Mouse (Mus musculus): Measurements from ENCODE around the gene Nlgn3. TPM values are rescaled to one million over a fixed set of nuclear protein-coding genes. Genes with fewer than 3 reads are reported as not detected.

Gene Nlgn3
- total RNA-seq (2021), result 13.5 and 15.0 TPM in 2 replicates
- long read RNA-seq, partial matches to known transcripts, result 0 of 3 reads
- long read RNA-seq, other reads (novel, unspliced or antisense), result 3 of 3 reads

DNA sequence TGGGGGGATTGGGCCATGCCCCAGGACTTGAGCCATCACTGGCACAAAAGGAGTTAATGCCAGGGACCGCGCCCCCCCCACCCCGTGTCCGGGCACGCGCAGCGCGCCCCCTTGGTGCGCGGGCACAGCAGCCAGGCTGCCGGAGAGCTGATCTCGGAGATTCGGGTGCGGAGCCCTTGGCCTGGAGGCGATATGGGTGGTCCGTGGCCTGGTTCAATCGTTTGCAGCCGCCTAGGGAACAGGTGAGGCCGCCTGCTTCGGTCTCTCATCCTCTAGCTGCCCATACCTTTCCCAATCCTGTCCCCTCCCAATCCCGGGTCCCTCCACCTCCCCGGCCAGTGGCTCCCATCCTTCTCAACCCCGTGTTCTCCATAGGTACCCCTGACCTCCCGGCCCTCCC, at the start of gene Nlgn3:
Nlgn3 (plus strand) TSS at position 114 of the 400 bp plus-strand sequence.
- peak; percentile 38 for DNase-seq

DNA sequence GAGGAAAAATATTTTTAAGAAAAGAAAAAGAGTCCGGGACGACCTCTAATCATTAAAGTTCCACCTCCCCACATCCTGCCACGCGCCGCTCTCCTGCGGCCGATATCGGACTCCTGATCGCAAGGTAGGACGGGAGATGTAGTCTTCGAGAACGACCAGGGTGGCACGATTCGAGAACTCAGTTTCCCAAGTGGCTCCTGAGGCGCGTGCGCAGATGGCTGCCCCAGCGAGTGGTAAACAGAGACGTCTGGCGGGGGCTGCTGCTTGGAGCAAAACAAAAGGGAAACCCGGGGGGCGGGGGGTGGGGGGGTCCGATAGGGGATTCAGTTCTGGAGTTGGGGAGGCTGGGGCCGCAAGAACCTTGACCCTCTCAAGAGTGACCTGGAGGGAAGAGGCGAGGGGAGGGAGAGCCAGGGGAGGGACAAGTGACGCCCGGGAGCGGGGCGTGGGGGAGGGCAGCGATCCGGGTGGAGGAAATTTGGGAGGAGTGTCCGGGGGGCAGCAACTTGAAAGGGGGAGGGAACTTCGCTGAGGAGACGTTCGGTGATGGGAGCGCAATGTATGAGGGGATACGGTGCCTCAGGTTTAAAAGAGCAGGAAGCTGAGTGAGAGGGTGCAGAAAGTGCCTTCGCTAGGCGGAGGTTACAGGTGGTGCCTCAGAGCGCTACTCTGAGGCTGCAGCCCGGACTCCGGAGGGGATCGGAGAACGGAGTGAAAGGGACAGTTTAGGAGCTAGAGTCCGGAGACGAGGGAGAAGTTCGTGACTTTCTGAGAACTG, 44.8 kb upstream of the Nlgn3 start, which contains the start of gene Foxo4:
Foxo4 (plus strand) TSS at position 577 of the 778 bp plus-strand sequence.
- DNase-seq, result peak; percentile 83

DNA sequence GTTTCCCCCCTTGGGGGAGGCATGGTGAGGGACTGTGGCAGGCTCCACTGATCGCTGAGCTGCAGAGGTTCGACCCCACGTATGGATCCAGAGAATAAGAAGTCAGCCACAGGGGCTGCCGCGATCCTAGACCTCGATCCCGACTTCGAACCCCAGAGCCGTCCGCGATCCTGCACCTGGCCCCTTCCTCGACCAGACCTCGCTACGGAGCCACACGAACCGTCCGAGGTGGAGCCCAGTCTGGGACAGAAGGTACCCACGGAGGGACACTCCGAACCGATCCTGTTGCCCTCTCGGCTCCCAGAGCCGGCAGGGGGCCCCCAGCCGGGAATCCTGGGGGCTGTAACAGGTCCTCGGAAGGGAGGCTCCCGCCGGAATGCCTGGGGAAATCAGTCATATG, 44.2 kb upstream of the Nlgn3 start:
- DNase-seq, result no peak

DNA sequence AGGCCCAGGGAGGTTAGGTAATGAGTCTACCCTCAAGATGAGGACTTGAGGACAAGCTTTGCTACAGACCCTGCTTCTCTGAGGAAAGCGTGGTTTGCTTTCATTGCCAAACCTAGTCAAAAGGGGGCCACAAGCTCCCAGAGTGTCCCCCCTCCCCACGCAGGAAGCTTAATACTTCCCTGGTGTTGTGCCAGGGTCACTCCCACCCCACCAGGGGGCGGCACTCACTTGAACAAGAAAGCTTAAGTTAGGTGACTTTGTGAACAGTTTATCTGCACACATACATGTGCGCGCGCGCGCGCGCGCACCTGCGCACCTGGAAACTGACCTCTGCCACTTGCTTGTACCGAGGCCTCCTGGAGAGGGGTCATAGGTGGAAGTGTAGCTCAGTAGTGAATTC, 42.4 kb upstream of the Nlgn3 start:
- DNase-seq, result no peak

DNA sequence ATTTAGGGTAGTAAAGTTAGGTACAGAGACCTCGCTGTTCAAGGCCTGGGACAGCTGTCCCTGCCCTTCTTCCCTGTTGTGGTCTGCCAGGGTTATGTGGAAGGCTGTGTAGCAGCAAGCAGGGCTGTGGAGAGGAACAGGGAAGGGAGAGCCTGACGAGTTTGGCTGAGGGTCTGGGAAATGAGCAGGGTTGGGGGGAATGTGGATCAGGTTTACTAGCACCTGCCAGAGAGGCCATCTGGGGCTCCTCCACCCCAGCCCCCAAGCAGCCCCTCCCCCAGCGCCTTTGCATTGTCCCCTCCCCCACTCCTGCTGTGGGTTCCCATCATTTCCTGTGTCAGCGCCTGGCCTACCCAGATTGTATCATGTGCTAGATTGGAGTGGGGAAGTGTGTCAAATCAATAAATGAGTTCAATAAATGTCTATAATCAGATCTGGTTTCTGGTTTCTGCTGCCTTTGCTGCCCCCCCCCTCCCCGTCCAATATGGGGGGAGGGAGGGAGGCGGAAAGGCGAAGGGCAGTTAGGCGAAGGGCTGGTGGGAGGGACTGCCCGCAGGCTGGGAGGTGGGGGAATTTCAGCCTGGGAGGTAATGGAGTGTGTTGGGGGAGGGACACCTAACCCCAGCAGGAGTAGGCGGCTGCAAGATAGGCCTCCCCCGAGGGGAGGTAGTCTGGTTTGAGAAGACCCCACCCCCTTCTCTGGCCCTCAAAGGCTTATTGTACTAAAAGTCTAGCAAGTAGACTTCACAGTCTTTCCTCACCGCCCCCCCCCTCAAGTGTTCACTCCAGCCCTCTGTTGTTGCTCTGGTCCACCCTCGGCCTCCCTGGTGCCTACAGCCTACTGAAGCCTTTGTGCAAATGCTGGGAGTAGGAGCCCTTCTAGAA, 38.3 kb upstream of the Nlgn3 start:
- DNase-seq, result no peak

DNA sequence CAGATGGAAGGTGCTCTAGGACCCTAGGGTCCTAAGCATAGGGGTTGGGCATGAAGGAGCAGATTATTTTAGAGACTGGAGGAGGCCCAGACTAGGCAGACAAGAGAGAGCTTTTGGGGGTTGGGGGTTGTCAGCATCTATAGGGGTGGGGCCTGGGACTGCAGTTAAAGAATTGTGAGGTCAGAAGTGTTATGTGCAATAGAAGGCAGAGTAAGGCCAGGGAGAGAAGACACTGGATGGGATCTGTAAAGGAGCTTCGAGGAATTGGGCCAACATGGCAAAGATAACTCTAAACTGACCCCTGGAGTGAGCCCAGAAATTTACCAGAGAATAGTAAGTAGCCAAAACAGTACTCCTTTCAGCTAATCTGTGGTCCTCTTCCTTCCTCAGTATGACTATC, 35.1 kb upstream of the Nlgn3 start, which contains the start of gene Gm614:
Gm614 (minus strand) TSS at position 101 of the 400 bp plus-strand sequence.
- DNase-seq, result no peak

DNA sequence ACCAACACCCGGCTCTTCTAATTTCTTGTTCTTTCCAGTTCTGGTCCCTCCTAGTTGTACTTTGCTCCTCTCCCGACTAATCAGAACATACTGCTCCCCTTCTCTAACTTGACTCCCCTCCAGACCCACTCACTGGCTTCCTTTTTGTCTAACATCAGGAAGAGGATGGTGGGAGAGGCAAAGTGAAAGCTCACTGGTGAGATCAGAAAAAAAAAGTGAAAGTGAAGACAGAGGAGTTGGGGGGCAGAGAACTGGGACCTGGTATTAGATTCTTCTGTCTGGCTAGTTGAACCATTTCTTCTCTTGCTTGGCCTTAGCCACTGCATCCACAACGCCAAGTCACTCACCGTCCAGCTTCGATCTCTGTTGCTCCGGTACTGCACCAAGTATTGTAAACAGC, 32.3 kb upstream of the Nlgn3 start:
- DNase-seq, result no peak

DNA sequence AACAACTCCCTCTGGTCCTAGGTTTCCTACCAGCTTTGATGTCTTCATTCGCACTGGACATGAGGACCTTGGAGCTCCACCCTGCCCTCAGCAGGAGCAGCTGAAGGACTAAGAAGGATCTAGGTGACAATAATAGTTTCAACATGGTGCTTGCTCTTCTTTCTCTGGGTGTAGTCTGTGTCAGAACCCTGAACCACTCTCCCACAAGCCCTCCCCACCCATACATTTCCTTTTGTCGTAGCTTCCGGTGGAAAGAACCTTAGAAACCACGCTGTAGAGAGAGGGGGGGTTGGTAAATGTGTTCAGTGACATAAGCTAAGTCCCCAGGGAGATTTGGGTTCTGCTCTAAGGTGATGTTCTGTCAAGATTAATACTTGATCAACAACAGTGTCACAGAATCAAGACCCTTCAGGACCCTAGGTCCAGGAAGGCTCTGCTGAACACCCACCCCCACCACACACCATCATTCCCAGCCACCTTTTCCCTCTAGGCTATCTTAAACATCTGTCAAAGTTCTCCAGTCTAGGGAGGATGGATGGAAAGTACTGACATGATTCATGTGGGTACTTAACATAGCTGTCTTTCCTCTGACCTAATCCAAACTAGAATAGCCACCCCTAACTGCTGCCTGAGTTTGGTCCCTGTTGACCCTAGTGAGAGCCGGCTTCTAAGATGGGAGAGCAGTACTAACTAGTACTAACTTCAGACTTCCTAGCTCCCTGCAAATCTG, 30.8 kb upstream of the Nlgn3 start, which contains the start of gene Il2rg:
Il2rg (minus strand) TSS at position 231 of the 730 bp plus-strand sequence.
- DNase-seq, result no peak

DNA sequence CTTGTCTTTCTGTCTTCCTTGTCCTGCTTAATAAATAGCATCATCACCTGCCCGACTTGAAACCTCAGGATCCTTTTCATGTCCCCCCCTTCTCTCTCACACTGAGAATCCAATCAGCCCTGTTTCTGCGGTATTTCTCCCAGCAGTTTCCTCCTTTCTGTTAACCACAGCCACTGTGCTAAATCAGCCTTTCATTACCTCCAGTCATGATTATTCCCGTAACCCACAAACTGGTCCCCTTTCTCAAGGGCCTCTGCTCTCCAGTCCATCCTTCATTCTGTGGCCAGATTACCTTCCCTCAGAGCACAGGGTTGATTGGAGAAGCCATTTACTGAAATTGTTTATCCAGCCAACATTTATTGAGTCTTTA, 30.2 kb upstream of the Nlgn3 start, which contains the start of gene Gm20489:
Gm20489 (minus strand) TSS at position 269 of the 370 bp plus-strand sequence.
- DNase-seq, result no peak

DNA sequence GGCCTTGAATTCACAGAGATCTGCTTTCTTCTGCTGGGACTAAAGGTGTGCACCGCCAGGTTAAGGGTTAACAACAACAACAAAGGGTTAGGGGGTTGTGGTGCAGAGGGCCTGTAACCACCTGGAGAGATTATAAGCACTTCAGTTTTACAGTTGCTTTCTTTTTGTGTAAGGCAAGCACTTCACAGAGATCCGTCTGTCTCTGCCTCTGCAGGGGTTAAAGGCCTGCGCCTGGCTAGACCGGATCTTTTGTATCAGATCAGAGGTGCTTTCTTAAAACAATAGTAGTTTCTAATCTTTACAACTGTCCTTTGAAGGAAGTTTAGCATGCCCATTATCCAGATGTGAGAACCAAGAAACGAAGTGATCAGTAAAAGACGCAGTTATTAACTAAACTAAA, 25.6 kb upstream of the Nlgn3 start:
- no peak for DNase-seq

DNA sequence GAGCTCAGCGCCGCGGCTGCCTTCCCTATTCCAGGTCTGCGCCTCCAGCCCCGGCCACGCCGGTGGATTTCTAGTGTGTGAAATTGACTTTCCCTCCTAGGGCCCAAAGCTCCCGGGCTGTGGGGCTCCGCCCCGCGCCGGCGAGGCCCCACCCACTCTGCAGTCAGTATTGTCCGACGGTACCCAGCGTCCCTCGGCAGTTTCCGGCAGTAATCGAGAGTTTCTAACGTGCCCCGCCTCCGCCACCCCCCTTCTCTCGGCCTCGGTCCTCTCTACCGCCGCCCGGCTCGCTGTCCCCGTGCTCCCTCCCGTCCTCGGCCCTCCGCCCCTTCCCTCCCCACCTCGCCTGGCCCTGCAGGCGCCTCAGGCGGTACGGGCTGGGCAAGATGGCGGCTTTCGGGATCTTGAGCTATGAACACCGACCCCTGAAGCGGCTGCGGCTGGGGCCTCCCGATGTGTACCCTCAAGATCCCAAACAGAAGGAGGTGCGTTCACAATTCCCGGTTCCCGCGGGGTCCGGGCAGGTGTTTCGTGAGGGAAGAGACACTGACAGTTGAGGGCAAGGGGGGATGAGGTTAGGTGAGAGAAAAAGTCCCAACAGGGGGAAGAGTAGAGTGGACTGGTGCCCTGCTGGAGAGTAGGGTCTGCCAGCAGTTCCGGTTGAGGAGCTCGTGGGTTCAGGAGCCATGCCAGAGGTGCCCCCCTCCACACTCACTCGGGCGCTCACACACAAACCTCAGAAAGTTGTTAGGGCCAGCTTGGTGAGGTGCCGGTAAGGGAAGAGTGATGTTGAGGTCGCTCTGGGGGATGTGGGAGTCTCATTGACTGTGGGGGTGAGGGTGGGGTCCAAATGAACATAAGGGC, 24.9 kb upstream of the Nlgn3 start, which contains the start of gene Med12:
Med12 (plus strand) TSS at position 156 of the 864 bp plus-strand sequence.
- DNase-seq, result peak; percentile 88

DNA sequence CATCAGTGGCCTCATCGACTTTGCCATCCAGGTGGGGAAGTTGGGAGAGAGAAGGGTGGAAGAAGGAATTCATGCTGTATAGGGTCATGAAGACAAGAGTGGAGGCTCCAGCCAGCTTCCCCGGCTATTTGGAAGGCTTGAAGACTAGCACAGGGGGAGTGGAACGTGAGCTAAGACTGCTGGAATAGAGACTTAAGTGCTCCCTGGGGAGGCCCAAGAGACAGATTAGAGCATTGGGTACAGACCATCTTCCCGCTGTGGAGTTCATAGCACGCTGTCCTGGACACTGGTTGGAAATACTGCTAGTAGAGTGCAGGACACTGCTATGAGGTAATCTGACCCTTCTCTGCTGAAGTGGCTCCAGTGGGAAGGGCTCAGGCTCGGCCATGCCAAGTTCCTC, 16.2 kb upstream of the Nlgn3 start:
- no peak for DNase-seq

DNA sequence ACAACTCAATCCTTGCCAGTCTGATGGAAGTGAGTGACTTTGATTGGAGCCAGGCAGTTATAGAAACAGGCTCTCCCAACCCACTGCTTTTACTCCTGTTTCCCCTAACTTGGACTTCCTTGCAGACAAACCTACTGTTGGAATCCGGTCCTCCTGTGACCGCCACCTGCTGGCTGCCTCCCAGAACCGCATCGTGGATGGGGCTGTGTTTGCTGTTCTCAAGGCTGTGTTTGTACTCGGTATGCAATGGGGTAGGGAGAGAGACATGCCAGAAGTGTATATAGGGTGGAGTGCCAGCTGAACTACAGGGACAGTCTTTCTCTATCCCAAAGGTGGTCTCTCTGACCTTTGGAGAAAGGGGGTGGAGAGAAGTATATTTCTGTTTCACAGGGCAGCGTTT, 13.4 kb upstream of the Nlgn3 start:
- peak; percentile 63 for DNase-seq

DNA sequence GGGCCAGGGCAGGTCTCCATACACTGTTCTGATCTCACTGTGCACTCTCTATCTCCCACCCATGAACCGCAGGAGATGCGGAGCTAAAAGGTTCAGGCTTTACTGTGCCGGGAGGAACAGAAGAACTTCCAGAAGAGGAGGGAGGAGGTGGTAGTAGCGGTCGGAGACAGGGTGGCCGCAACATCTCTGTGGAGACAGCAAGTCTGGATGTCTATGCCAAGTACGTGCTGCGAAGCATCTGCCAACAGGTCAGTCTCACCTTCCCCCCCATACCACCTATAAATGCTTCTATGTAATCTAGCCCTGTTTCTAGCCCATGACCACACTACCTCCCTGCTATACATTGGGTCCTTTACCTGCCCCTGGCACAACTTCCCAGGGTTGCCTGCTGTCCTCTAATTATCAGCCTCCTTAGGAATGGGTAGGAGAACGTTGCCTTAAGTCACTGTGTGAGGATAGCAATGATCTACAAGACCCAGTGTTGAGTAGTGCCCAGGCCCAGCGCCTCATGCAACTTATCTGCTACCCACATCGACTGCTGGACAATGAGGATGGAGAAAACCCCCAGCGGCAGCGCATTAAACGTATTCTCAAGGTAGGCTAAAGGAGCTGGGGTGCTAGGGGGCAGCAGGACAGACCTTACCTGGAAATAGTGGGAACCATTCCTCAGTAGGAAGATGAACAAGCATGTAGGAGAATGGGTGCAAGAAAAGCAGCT, 12.9 kb upstream of the Nlgn3 start:
- no peak for DNase-seq

DNA sequence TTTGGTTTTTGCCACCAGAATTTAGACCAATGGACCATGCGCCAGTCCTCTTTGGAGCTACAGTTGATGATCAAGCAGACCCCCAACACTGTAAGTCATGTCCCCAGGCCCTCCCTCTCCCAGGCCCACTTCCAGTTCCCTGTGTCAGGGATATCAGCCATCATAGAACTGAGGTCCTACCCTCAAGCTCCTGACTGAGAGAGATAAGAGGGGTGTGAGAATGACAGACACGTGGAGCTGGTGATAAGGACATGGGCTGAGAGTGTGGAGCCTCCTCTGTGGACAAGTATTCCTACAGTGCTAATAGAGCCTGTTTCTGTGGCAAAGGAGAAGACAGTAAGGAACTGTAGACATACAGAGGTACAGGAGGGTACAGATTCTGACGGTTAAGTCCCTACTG, 11.4 kb upstream of the Nlgn3 start:
- no peak for DNase-seq

DNA sequence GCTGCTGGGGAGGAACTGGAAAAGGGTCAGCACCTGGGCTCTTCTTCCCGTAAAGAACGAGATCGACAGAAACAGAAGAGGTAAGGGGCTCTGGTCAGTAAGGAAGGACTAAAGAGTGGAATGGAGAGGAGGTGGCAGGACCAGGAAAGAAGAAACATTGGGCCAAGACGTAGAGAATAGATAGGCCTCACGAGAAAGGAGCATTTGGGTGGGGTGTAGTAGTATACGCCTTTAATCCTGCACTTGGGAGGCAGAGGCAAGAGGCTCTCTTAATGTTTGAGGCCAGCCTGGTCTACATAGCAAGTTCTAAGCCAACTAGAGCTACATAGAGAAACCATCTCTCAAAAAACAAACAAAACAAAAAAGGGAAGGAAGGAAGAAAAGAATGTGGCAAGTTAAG, 10.5 kb upstream of the Nlgn3 start:
- DNase-seq, result no peak

DNA sequence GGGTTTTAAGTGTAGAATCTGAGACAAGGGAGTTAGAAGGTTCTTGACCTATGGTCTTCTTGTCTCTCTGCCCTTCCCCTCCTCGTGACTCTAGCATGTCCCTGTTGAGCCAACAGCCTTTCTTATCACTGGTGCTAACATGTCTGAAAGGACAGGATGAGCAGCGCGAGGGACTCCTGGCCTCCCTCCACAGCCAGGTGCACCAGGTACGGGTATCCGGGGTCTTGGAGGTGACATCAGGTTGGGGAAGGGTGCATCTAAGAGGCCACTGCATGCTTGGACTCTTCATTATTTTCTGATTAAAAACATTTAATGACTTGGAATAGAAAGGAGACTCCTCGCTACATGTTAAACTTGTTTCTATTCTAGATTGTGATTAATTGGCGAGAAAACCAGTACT, 9.9 kb upstream of the Nlgn3 start:
- no peak for DNase-seq

DNA sequence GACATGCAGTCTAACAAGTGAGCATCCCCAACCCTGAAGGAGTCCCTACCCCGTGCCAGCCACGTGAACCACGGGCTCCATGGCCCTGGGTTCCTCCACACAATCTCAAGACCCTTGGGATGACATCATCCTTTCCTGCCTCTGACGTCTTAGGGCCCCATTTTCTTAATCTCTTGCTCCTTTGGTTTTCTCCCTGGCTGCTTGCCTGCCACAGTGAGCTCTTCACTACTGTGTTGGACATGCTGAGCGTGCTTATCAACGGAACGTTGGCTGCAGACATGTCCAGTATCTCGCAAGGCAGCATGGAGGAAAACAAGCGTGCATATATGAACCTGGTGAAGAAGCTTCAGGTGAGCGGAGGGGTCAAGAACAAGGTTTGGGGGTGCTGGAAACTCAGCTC, 8.9 kb upstream of the Nlgn3 start:
- DNase-seq, result no peak

DNA sequence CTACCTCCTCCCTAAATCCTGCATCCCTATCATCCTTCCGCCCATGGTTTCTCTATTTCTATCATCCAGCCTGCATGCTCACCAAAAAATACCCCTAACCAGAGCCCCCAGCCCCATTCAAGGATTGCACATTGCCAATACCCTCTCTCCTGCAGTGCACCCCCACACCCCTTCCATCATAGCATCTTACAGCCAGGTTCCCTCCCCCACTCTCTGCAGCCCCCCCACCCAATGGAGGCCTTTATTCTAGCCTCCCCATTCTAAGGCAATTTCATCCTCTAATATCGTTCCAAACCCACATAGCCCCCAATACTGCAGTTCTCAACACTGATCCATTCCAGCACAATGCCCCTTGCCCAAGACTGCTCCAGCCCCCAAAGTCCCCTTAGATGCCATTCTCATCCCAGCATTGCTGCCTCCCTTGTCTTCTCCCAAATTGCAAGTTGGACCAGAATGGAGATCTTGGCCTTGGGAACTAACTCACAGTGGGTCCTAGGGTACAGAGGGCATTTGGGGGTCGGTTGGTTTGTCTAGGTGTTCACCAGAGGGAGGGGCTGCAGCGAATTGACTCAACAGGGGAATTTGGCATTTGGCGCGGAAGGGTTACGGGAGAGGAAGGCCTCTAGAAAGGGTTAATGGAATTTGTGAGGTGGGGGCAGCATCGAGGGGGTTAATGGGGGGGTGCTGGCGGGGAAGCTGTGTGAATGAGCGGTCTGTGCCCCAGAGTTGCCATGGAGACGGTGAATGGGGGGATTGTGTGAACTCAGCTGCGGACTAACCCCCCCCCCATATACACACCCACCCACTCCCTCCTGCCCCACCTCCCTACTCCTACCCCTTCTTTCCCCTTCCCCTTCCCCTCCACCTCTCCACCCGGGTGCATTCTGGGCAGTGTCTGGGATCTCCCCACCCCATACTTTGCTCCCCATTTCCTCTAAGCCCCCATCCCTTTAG, 782 bp downstream of the Nlgn3 start:
- no peak for DNase-seq

All from adrenal gland, postnatal 25 days (tissue).